Mouse (Mus musculus) ES-E14 (cell line): ENCODE data around the gene Bmp7. TPM values are rescaled to one million over a fixed set of nuclear protein-coding genes. Genes with fewer than 3 reads are reported as not detected.

Experiments used
- DNase-seq: peaks from one replicate; pipeline ENCODE4 v3.0.0-alpha.2; 2013; ENCODE audit warnings: low read depth, low spot score
- H3K27ac ChIP-seq: 2 replicates; pipeline ENCODE4 v1.5.1; 2012; ENCODE audit warnings: low read depth, mild to moderate bottlenecking, low read length, moderate library complexity, mixed read lengths; ENCODE audit not compliant: poor library complexity, insufficient read depth, severe bottlenecking
- H3K36me3 ChIP-seq: 2 replicates; pipeline ENCODE4 v1.6.1; 2012; ENCODE audit warnings: mild to moderate bottlenecking, low read length, moderate library complexity, mixed read lengths; ENCODE audit not compliant: control insufficient read depth, poor library complexity, insufficient read depth, severe bottlenecking
- H3K4me1 ChIP-seq, 2 experiments: fragments of 150-350 bp in 1 of 2; sonication (generic) in 1 of 2; 2 replicates each; pipeline ENCODE4 v1.6.1; 2012; ENCODE audit warnings: low read length in 2 of 2, mild to moderate bottlenecking in 1 of 2, mixed read lengths in 1 of 2; ENCODE audit not compliant: control insufficient read depth in 2 of 2, insufficient read depth in 2 of 2, poor library complexity in 1 of 2
- H3K4me3 ChIP-seq, 2 experiments: fragments of 150-350 bp in 1 of 2; sonication (generic) in 1 of 2; 2 replicates each; pipeline ENCODE4 v1.5.1; 2012; ENCODE audit warnings: low read length in 2 of 2, low read depth in 1 of 2, mild to moderate bottlenecking in 1 of 2, mixed read lengths in 1 of 2; ENCODE audit not compliant: insufficient read depth in 1 of 2, poor library complexity in 1 of 2, severe bottlenecking in 1 of 2
- H3K9ac ChIP-seq: 2 replicates; pipeline ENCODE4 v1.6.1; 2012; ENCODE audit warnings: low read depth, mild to moderate bottlenecking, low read length, mixed read lengths; ENCODE audit not compliant: poor library complexity, insufficient read depth, severe bottlenecking
- H3K9me3 ChIP-seq: fragments of 150-350 bp; sonication (generic); 2 replicates; pipeline ENCODE4 v1.6.1; 2012; ENCODE audit warnings: low read depth, mild to moderate bottlenecking, low read length; ENCODE audit not compliant: control insufficient read depth, insufficient read depth
- CHD2 ChIP-seq: IDR thresholded peaks from 2 replicates; pipeline ENCODE4 v1.6.1; 2014; ENCODE audit warnings: mild to moderate bottlenecking, low read depth, low read length, inconsistent platforms
- HCFC1 ChIP-seq: IDR thresholded peaks from 2 replicates; pipeline ENCODE4 v1.6.1; 2012; ENCODE audit warnings: low read length, inconsistent platforms, borderline replicate concordance; ENCODE audit not compliant: insufficient read depth
- MAFK ChIP-seq: IDR thresholded peaks from 2 replicates; pipeline ENCODE4 v1.6.1; 2014; ENCODE audit warnings: mild to moderate bottlenecking, low read depth, low read length, inconsistent platforms; ENCODE audit not compliant: insufficient read depth
- ZC3H11A ChIP-seq: IDR thresholded peaks from 2 replicates; pipeline ENCODE4 v1.6.1; 2012; ENCODE audit warnings: low read depth, mild to moderate bottlenecking, inconsistent platforms, low read length, borderline replicate concordance
- ZNF384 ChIP-seq: IDR thresholded peaks from 2 replicates; pipeline ENCODE4 v1.6.1; 2012; ENCODE audit warnings: low read depth, low read length, inconsistent platforms
- in situ Hi-C, 2 experiments: fragments of 600-800 bp; cut with MboI; formaldehyde crosslinking; loops; one replicate each; pipeline ENCODE4 v1.15.1; 2025; ENCODE audit warnings: low sequenced_read_pairs in 2 of 2, inconsistent platforms in 1 of 2; ENCODE audit not compliant: unreplicated experiment in 2 of 2
- total RNA-seq: library from RNA; depleted of rRNA; stranded (reverse); fragments of 300-350 nt; gene quantifications from 2 replicates; pipeline ENCODE4 v1.2.3, GENCODE M21; 2012

Gene Bmp7
- total RNA-seq, 1 experiment: 1.4 TPM

GRCm38 (mm10) chr2:172923198-172923597 lies 16.9 kb downstream of the Bmp7 start:
- in situ Hi-C loops: no loop called here
- Histone ChIP-seq H3K27ac (no peak overlapping the region), H3K4me3 (no peak overlapping the region), H3K36me3 (no peaks in the 10 kb centered on the region), H3K9ac (no peak overlapping the region), H3K9me3 (no peaks in the 10 kb centered on the region), H3K4me1 (no peaks in the 10 kb centered on the region)
- no peak for DNase-seq
- TF ChIP-seq CHD2 (no peak), ZNF384 (no peak), ZC3H11A (no peak), HCFC1 (no peak), MAFK (no peak)

GRCm38 (mm10) chr2:172922597-172922996 lies 17.5 kb downstream of the Bmp7 start:
- no peak overlapping the region for H3K27ac ChIP-seq
- H3K9ac ChIP-seq: no peak overlapping the region
- H3K9me3 ChIP-seq: no peaks in the 10 kb centered on the region
- H3K36me3 ChIP-seq: no peaks in the 10 kb centered on the region
- DNase-seq: no peak
- H3K4me3 ChIP-seq: no peak overlapping the region
- TF ChIP-seq ZC3H11A (no peak), MAFK (no peak), ZNF384 (no peak), HCFC1 (no peak), CHD2 (no peak)
- in situ Hi-C loops: no loop called here
- no peaks in the 10 kb centered on the region for H3K4me1 ChIP-seq

- Histone ChIP-seq H3K9me3 (no peaks in the 10 kb centered on the region), H3K9ac (peak overlapping the region; percentile 0; the same call in 1 of the 2 replicates), H3K4me3 (peak overlapping the region; percentile 6 to 9; a peak in 3 of 4 replicates), H3K4me1 (peaks cover 5 to 8% of the 10 kb centered on the region in 2 experiments; a peak in 3 of 4 replicates), H3K27ac (no peak overlapping the region), H3K36me3 (no peaks in the 10 kb centered on the region)
- TF ChIP-seq ZC3H11A (no peak), CHD2 (no peak), MAFK (no peak), HCFC1 (no peak), ZNF384 (no peak)
- in situ Hi-C loops: no loop called here
- no peak for DNase-seq
These were observed 26.1 kb downstream of the Bmp7 start for GRCm38 (mm10) chr2:172914018-172914417.

- DNase-seq: no peak
- TF ChIP-seq MAFK: no peak
- TF ChIP-seq HCFC1: no peak
- TF ChIP-seq CHD2: no peak
- no peak for TF ChIP-seq ZNF384
- TF ChIP-seq ZC3H11A: no peak
These were observed 28.4 kb downstream of the Bmp7 start for GRCm38 (mm10) chr2:172911715-172912114.

GRCm38 (mm10) chr2:172911157-172911556 lies 29.0 kb downstream of the Bmp7 start:
- H3K4me3 ChIP-seq: no peak overlapping the region
- no peak for DNase-seq
- H3K27ac ChIP-seq: no peak overlapping the region
- peaks cover 5 to 8% of the 10 kb centered on the region in 2 experiments; a peak in 3 of 4 replicates for H3K4me1 ChIP-seq
- TF ChIP-seq CHD2: no peak
- no peaks in the 10 kb centered on the region for H3K36me3 ChIP-seq
- H3K9ac ChIP-seq: no peak overlapping the region
- in situ Hi-C loops: no loop called here
- no peaks in the 10 kb centered on the region for H3K9me3 ChIP-seq

More at GRCm38 (mm10) chr2:172911715-172912114, 28.4 kb downstream of the Bmp7 start:
- in situ Hi-C loops: no loop called here
- Histone ChIP-seq H3K4me3 (no peak overlapping the region), H3K9me3 (no peaks in the 10 kb centered on the region), H3K4me1 (peaks cover 5 to 8% of the 10 kb centered on the region in 2 experiments; a peak in 3 of 4 replicates), H3K27ac (no peak overlapping the region), H3K9ac (no peak overlapping the region), H3K36me3 (no peaks in the 10 kb centered on the region)
